Mouse (Mus musculus) G1E (cell line): Measurements from ENCODE around the gene Kcnc3. TPM values are rescaled to one million over a fixed set of nuclear protein-coding genes. Genes with fewer than 3 reads are reported as not detected.

Experiments used
- ATAC-seq: 2 replicates; pipeline ENCODE4 v1.8.0; 2016; ENCODE audit warnings: mild to moderate bottlenecking; ENCODE audit not compliant: insufficient number of reproducible peaks, poor library complexity, low FRiP score, severe bottlenecking; ENCODE audit errors: extremely low read depth
- DNase-seq: peaks from one replicate; pipeline ENCODE4 v3.0.0; 2012; ENCODE audit warnings: low spot score
- H3K27me3 ChIP-seq: 2 replicates; pipeline ENCODE4 v1.6.1; 2012; ENCODE audit warnings: mild to moderate bottlenecking, low read length, inconsistent platforms; ENCODE audit not compliant: insufficient read depth
- H3K36me3 ChIP-seq: replicated peaks from 2 replicates; pipeline ENCODE3; 2012; ENCODE audit warnings: mild to moderate bottlenecking, inconsistent platforms
- H3K4me1 ChIP-seq: 2 replicates; pipeline ENCODE4 v1.6.1; 2012; ENCODE audit warnings: low read depth, low read length, inconsistent platforms, mixed read lengths; ENCODE audit not compliant: insufficient read depth
- H3K4me3 ChIP-seq: 2 replicates; pipeline ENCODE4 v1.5.1; 2012; ENCODE audit warnings: low read depth, mild to moderate bottlenecking, inconsistent platforms, low read length, moderate library complexity, mixed read lengths
- H3K9me3 ChIP-seq: replicated peaks from 2 replicates; pipeline ENCODE4 v1.6.1; 2012; ENCODE audit warnings: inconsistent platforms
- CTCF ChIP-seq: IDR thresholded peaks from 2 replicates; pipeline ENCODE4 v1.5.1; 2012; ENCODE audit warnings: low read depth, low read length, inconsistent platforms, mixed read lengths
- GATA1 ChIP-seq: IDR thresholded peaks from 2 replicates; pipeline ENCODE4 v1.6.1; 2012; ENCODE audit warnings: borderline replicate concordance, low read length, inconsistent platforms, mixed read lengths
- GATA2 ChIP-seq: IDR thresholded peaks from 2 replicates; pipeline ENCODE4 v1.6.1; 2012; ENCODE audit warnings: low read depth, low read length, inconsistent platforms, borderline replicate concordance
- POLR2AphosphoS5 ChIP-seq: IDR thresholded peaks from 2 replicates; pipeline ENCODE4 v1.6.1; 2012; ENCODE audit warnings: low read depth, low read length, inconsistent platforms; ENCODE audit not compliant: insufficient replicate concordance
- TAL1 ChIP-seq: conservative IDR thresholded peaks from 2 replicates; pipeline ENCODE4 v1.6.1; 2012; ENCODE audit warnings: low read depth, low read length, inconsistent platforms, mixed read lengths
- polyA plus RNA-seq: library from polyadenylated mRNA; stranded (reverse); fragments of >175 nt; gene quantifications from 2 replicates; pipeline ENCODE4 v1.2.3, GENCODE M21; 2012
- total RNA-seq, 2 experiments: library from RNA; stranded (forward) in 1 of 2; stranded (reverse) in 1 of 2; fragments of 200-1000 nt in 1 of 2; fragments of >200 nt in 1 of 2; fragmentation: Nextera tagmentation in 1 of 2; gene quantifications; 2 replicates each; pipeline ENCODE4 v1.2.3; 2014 to 2017

Kcnc3 gene
- total and polyA plus RNA-seq, 3 experiments, result 0.05 to 0.53 TPM; not detected in 1

- peak; percentile 75 for TF ChIP-seq CTCF
- TF ChIP-seq GATA1, result no peak
- no peak for TF ChIP-seq TAL1
- no peak for TF ChIP-seq POLR2AphosphoS5
- TF ChIP-seq GATA2, result no peak
- peak; percentile 89 for ATAC-seq
- Histone ChIP-seq H3K36me3 (peaks cover 75% of the 10 kb centered on the region), H3K9me3 (no peaks in the 10 kb centered on the region), H3K4me1 (peaks cover 56% of the 10 kb centered on the region), H3K27me3 (no peaks in the 10 kb centered on the region), H3K4me3 (peak within 1 kb of the TSS; percentile 86)
- DNase-seq, result peak; percentile 94
Observed at GRCm38 (mm10) chr7:44548497-44549087, 41.9 kb upstream of the Kcnc3 start, which contains the start of gene Pold1. Pold1 (minus strand) TSS chr7:44548849.

- Histone ChIP-seq H3K4me1 (peaks cover 50% of the 10 kb centered on the region), H3K4me3 (0 out of 2 replicates have a peak overlapping the region, but pooled peaks have one; percentile 6), H3K36me3 (peaks cover 65% of the 10 kb centered on the region), H3K27me3 (no peaks in the 10 kb centered on the region), H3K9me3 (no peaks in the 10 kb centered on the region)
- no peak for ATAC-seq
- no peak for DNase-seq
- no peak for TF ChIP-seq POLR2AphosphoS5
- no peak for TF ChIP-seq TAL1
- no peak for TF ChIP-seq GATA2
- TF ChIP-seq CTCF, result no peak
Observed at GRCm38 (mm10) chr7:44549621-44550408, 40.6 kb upstream of the Kcnc3 start.

GRCm38 (mm10) chr7:44550409-44550678, 40.1 kb upstream of the Kcnc3 start:
- no peak for ATAC-seq
- H3K27me3 ChIP-seq, result no peaks in the 10 kb centered on the region
- peaks cover 51% of the 10 kb centered on the region for H3K4me1 ChIP-seq
- DNase-seq, result no peak
- peaks cover 59% of the 10 kb centered on the region for H3K36me3 ChIP-seq
- TF ChIP-seq POLR2AphosphoS5 (no peak), CTCF (no peak), GATA1 (no peak), TAL1 (no peak), GATA2 (no peak)
- 0 out of 2 replicates have a peak overlapping the region, but pooled peaks have one; percentile 6 for H3K4me3 ChIP-seq
- H3K9me3 ChIP-seq, result no peaks in the 10 kb centered on the region

GRCm38 (mm10) chr7:44551301-44551700, 39.2 kb upstream of the Kcnc3 start:
- TF ChIP-seq TAL1 (no peak), CTCF (no peak), GATA2 (no peak)
- Histone ChIP-seq H3K4me3 (no peak overlapping the region), H3K4me1 (peaks cover 53% of the 10 kb centered on the region), H3K9me3 (no peaks in the 10 kb centered on the region), H3K27me3 (no peaks in the 10 kb centered on the region), H3K36me3 (peaks cover 52% of the 10 kb centered on the region)
- ATAC-seq (no peak), DNase-seq (no peak)

- TF ChIP-seq GATA2 (no peak), GATA1 (no peak), POLR2AphosphoS5 (no peak), CTCF (no peak), TAL1 (no peak)
- Histone ChIP-seq H3K27me3 (no peaks in the 10 kb centered on the region), H3K36me3 (peaks cover 47% of the 10 kb centered on the region), H3K4me1 (peaks cover 49% of the 10 kb centered on the region), H3K4me3 (no peak overlapping the region), H3K9me3 (no peaks in the 10 kb centered on the region)
- no peak for ATAC-seq
- no peak for DNase-seq
Observed at GRCm38 (mm10) chr7:44551731-44552130, 38.7 kb upstream of the Kcnc3 start.

GRCm38 (mm10) chr7:44552141-44552908, 38.1 kb upstream of the Kcnc3 start:
- Histone ChIP-seq H3K9me3 (no peaks in the 10 kb centered on the region), H3K36me3 (peaks cover 41% of the 10 kb centered on the region), H3K27me3 (no peaks in the 10 kb centered on the region), H3K4me3 (peak overlapping the region; percentile 100; the same call in 1 of the 2 replicates), H3K4me1 (peaks cover 46% of the 10 kb centered on the region)
- ATAC-seq (no peak), DNase-seq (no peak)
- no peak for TF ChIP-seq GATA2
- no peak for TF ChIP-seq TAL1
- no peak for TF ChIP-seq POLR2AphosphoS5
- TF ChIP-seq CTCF, result no peak
- no peak for TF ChIP-seq GATA1
